Mouse (Mus musculus) layer of hippocampus, adult 11-12 months (tissue): Measurements from ENCODE around the gene Trappc6a.

Source experiments
- DNase-seq: peaks from one replicate; pipeline ENCODE4 v3.0.0; 2022; ENCODE audit warnings: low spot score

The Trappc6a gene

DNA sequence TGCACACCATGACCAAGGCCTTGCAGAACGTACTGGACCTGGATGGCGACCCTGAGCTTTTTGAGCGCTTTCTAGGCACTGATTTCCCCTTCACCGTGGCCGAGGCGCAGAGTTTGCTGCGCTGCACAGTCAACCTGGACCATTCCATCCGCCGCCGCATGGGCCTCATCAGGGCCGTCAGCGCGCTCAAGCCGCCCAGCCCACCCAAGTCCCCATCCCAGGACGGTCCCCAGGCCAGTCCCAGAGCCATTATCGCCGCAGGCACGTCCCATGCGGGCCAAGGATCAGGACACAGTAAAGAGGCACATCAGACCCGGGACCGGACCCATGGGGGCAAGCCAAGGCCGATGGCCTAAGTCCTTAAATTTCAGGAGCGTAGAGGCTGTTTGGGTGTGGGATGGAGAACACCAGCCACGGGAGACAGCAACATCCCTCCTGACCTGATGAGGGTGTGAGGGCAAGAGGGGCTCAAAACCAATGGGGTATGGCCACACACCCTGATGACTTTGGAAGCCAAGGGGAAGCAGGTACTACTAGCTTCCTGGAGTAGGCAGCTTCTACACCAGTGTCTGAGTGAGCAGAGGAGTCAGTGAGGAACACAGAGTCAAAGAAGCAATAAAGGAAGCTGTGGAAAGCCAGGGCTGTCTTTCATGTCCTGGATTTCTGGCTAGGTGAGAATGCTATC lies 16.4 kb downstream of the Trappc6a start:
- no peak for DNase-seq

DNA sequence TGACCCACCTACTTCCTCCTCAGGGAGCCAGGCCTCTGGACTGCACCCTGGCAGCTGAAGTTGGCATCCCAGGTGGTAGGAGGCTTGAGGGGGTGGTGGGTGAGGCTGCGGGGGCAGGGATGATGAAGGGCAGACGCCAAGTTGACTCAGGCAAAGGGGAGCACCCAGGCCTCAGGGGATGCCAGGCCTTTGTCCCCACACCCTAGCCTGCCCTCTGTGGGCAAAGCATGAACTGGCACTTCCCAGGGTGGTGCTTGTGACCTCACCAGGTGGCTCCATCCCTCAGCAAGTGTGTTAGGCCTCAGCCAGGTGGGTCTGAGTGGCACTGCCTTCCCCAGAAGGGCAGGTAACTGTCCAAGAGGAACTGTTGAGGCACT lies 16.9 kb downstream of the Trappc6a start:
- no peak for DNase-seq

DNA sequence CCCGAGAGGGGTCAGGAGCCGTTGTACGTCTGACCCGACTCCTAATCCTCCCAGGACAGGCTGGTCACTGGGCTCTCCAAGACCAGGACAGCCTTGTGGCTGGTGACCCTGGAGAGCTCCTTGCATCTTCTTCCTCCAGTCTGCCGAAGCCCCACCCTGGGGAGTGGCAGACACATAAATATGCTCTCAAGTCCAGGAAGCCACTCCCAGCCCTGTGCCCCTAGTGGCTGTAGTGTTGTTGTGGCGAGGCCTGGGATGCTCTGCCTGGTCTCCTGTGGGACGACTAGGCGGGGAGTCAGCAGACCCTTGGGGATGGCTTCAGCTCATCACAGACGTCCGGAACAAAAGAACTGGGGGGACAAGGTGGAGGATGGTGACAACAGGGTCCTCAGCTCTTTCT lies 22.9 kb downstream of the Trappc6a start:
- no peak for DNase-seq

DNA sequence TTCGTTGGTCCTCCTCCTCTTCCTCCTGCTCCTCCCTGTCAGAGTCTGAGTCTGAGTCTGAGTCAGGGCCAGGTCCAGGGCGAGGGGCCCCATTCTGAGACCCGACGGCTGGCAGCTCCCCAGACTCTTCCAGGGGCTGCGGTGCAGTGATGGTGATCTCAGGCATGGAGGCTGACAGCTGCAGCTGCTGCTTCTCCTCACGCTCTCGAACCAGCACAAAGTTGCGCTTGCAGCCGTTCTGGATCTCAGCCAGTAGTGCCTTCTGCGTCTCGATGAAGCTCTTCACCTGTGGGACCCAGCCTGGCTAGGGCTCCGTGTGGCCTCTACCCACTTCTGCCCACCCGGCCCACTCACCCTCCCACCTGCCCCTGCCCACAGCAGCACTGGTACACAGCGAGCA lies 24.0 kb downstream of the Trappc6a start:
- DNase-seq = no peak

DNA sequence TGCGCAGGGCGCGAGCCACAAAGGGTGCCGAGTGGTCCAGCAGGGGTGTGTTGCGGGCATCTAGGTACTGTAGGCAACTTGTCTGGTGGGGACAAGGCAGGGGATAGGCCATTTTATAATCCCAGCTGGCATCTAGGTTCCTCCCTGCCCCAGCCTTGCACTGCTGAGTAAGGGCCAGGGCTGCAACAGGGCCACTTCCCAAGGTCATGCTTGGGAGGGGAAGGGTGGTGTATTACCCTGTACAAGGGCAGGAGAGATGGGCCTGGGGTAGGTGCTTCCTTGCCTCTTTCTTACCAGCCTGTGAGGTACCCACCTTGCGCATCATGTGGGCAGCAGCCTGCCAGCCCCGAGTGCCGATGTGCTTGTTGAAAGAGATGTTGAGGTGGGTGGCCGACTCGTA lies 26.5 kb downstream of the Trappc6a start:
- no peak for DNase-seq

DNA sequence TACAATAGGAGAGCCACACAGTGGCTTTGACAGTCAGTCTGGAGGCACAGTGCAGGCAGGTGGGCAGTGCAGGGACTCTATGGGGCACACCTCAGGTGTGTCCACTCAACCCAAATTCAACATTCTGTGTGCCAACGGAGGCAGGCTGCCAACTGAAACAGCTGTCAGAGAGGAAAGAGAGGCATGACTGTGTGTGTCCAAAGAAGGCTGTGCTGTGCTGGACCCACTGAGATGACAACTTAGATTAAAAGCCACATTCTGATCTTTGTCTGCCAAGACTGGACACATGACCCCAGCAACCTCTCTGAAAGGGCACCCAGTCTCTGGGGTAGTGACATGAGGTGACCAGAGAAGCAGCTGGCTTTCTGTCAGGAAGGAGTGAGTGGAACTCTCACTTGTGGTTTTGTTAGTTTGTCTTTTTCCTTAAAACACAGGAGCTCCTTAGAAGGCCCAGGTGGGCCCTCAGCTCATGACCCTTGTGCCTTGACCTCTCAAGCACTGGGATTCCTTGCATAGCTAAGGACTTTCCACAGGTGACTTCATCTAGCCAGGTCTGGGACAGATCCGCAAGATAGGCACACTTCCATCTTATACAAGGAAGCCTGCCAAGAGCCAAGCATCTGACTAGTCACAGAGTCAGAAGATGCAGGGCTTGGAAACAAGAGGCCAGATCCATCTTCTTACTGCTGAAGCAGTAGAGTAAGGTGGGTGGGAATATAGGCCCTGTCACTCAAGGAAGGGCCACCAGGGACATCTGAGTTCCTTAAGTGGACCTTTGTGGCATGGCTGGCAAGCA lies 32.8 kb downstream of the Trappc6a start:
- no peak for DNase-seq

DNA sequence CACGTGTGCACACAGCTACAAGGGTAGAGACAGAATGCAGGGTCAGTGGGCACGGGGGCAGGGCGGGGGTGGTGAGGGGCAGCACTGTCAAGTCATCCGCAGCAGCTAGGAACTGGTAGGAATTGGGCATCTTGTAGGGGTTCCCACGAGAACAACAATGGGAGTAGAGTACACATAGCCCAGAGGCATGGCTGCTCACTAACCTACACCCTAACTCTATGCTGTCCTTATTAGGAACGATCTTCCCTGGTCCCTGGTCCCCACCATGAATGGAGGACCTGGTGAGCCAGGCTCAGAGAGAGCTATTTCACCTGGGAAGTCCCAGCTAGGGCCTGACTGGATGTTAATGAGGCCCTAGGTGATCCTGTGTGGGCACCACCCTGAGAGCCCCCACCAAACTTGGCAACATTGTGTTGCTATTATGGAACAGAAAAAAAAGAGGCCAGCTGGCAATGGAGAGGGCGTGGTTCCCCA lies 33.5 kb downstream of the Trappc6a start:
- DNase-seq = no peak

DNA sequence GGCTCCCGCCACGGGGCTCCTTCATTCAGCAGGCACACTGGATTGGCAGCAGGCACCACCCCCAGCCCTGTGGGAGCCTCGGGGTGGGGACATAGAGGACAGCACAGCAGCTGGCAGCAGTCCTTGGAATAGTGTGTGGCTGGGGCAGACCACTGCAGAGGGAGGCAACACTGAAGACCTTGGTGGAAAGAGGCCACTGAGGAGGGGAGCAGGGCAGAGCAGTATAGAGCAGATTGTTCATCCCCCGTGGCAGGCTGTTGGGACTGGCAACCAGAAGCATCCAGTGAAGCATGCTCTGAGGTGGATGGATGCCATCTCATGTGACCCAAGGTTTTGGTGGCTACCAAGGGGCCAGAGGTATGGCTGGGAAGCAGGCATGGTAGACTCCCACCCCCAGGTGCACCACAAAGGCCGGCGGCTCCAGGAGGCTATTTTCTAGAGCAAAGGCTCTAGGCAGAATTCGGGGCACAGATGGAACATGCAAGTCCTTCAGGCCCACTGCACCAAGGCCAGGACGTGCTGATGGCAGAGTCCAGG lies 34.0 kb downstream of the Trappc6a start:
- DNase-seq = peak; percentile 43

DNA sequence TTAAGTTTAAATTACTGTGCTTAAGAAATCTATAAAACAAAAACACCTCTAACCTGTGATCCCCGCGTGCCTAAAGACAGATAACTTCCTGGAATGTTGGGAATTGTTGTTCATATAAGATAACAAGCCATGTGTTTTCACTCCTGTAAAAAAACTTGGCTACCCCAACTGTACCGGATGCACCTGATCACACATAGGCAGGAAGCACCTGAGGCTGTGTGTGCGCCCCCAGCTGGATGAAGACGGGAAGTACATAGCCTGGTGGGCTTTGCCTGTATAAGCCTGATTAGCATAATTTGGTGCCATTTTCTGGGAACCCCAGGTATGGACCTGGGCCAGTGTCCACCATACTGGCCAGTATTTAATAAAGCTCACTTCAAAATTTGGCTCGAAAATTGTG lies 35.4 kb downstream of the Trappc6a start:
- DNase-seq = no peak

DNA sequence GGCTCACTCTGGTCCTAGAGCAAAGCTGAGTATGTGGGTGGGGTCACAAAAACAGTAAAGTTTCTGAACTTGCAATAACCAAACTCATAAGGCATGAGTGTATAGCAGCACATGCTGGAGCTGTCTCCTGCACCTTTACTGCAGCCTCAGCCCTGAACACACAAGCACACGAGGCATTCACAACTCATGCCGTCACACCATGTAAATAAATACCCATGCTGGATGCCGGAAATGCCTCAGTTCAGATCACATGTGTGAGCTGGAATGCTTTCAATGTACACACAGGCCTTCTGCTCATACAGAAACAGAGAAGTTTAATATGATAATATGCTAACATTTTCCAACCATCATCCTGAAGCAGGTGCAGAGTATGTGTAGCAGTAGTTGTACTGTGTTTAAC lies 37.8 kb downstream of the Trappc6a start:
- no peak for DNase-seq

DNA sequence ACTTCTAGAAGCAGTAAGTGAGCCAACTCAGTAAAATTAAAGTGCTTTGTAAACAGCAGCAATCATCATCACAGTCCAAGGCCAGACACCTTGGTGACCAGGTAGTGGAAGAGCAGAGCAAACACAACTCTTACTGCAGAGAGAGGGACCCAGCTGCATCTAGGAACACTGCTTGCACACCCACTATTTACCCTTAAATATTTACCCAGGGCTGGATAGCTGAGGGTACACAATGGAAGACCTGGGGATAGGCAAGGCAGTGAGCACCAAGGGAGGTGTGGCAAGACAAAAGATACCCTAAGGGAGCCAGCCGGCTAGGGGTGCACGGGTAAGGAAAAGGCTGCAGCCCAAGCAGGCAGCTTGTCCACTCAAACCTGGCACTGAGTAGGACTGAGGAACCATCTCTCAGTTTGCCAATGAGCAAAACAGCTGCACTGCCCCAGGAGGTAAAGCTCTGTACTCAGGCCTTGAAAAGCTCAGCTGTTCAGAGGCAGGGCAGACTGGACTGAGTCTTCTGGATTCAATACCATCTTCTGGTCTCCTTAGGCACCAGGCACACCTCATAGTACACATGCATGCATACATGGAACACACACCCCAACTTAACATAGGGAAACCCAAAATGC lies 39.3 kb downstream of the Trappc6a start:
- no peak for DNase-seq

DNA sequence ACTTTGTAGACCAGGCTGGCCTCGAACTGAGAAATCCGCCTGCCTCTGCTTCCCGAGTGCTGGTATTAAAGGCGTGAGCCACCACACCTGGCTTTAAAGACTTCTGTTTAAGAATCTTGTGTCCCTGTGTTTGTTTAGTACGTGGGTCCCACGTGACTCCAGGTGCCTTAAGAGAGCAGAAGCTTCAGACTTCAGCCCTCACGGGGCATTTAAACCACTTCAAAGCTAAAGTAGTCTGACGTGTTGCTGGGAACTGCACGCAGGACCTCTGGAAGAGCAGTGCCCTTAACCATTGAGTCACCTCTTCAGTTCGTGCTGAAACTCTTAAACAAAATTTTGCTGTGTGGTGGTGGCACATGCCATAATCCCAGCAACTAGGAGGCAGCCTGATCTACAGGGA lies 41.2 kb downstream of the Trappc6a start:
- no peak for DNase-seq

DNA sequence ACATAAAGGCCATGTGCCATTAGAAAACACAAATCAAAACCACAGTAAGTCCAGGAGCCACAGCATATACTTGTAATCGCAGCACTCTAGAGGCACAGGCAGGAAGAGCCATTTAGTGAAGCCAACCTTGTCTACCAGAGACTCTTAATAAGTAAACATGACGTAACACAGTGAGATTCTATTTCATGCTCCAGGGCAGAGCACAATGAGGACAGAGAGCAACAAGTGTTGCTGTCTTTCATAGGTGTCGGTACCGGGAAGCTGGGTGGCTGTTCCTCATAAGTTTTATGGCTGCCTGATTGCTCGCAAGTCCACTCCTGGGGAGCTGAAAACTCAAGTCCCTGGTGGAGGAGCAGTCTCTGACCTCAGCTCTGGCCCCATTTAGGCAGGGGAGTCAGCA lies 43.4 kb downstream of the Trappc6a start:
- DNase-seq = no peak

DNA sequence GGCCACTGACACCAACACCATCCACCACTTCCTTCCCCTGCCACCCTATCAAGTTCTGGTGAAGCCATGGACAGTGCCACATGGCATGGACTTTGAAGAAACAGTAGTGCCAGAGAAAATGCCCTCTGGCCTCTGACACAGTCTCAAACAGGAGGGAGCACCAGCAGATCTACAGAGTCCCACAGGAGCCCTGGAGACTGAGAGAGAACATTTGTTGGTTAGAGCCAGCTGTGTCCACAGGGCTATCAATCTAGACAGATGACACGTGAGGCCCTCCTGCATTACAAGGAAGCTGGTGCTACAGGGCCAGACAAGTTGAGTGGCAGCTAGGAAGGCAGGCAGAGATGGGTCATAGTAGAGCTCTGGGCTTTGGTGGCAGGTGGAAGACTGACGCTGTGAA lies 44.2 kb downstream of the Trappc6a start:
- DNase-seq = no peak

DNA sequence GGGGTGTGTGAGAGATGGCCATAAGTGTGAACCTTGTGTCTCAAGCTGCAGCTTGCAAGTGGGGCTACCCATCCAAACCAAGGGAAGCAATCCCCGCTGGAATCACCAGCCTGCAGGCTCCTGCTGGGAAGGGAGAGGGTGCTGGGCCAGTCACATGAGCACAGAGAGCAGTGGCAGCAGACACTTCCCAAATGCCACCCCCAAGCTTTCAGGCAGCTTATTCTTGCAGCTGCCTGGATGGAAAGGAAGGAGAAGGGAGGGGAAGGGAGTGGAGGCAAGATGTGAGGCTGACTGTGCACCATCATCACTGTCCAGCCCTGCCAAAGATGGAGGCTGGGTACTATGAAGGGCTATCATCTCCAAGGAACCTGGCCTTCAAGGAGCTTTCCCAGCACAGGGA lies 46.0 kb downstream of the Trappc6a start:
- DNase-seq = peak; percentile 46

DNA sequence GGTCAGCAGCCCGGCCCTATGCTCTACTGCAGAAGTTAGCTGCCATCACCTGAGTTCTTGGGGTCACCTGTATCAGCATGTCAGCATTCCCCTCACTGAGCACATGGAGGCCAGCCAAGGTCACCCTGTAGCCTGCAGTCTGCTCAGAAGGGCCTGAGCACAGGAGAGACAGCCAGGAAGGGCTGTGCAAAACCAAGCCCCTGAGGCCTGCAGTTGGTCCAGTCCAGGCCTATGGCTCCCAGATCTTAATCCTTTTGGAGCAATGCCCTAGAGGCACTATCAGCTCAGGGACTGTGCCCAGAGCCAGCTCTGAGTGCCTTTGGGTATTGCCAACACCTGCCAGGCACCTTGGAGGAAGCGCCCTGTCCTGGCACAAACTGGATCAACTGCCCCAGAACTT lies 48.9 kb downstream of the Trappc6a start:
- no peak for DNase-seq

DNA sequence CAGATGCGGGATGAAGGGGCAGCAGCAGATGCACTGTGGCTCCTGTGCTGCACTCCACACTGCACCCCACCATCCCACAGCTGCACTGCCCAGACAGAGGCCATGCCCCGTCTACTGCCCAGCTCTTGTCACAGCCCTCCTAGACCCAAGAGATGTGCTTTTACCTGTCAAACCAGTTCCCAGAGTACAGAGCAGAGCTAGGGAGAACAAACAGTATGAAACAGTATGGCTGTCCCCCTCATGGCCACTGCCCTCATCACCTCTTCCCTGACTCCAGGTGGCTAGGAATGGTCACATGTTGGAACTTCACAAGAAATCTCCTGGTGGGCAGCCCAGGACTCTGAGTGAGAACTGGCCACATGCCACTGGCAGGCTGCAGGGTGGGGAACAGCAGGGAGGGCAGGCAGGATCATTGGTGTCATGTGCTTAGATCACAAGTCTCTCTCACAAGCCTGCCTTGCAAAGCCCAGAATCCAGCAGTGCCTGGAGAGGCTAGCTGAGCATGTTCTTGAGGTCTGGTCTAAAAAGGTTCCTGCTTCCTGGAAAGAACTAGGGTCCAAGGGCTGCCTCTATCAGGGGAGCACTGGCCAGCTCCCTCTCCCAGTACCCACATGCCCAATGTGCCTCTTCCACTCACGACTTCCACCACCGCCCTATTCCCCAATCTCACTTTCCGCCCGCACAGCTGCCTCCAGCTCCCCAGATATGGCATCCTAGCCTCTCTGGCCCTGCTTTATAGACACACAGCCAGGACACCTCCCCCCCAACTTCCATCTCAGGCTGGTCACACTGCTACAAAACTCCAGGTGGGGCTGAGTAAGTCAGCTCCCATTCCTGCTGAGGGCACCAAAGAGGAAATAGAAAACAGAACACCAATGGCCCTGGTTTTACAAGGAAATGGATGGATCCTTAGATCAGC lies 50.0 kb downstream of the Trappc6a start:
- no peak for DNase-seq

DNA sequence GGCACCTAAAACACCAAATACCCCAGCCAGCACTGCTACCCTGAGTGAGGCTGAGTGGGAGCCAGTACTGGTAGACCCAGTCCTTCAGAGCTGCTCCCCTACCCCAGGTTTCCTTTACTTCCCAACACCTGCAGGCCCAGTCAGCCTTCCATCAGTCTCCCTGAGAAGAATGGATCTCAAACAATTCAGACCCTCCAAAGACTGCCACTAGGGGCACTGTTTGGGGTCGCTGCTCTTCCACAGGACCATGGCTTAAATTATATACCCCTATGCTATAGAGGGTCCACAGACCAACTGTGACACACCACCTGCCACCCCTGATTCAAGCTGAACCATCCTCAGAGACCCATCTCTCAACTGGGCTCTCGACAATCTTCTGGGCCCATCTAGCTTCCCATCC lies 50.8 kb downstream of the Trappc6a start:
- no peak for DNase-seq

DNA sequence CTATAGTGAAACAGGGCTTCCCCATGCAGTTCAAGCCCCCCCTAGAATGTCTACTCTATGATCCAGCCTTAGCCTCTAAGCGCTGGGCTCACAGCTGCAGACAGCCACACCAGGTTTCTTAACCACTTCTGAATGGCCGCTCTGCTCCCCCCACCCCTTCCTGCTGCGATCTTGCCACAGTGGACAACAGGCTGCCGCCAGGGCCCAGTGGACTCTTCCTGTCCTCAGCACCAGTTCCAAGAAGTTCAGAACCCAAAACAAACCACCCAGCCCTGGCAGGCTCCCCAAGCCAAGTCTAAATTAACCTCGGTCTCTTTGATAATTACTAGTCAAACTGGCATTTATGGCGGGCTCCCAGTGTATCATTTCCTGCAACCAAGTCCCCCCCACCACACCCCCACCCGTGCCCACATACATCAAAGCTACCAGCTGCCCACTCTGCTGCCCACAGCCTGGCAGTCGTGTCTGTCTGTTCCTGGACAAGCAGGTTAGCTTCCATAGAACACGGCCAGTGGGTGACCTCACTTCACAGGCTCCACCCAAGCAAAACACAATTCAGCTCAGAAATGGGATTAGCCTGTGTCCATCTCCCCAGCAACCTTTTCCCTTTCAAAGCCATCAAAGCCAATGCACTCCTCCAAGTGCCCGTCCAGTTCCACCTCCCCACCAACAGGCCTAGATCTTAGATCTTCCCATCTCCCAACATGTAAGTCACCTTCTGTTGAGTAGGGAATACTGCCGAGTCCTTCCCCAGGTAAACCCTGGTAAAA lies 52.5 kb downstream of the Trappc6a start:
- DNase-seq = no peak

DNA sequence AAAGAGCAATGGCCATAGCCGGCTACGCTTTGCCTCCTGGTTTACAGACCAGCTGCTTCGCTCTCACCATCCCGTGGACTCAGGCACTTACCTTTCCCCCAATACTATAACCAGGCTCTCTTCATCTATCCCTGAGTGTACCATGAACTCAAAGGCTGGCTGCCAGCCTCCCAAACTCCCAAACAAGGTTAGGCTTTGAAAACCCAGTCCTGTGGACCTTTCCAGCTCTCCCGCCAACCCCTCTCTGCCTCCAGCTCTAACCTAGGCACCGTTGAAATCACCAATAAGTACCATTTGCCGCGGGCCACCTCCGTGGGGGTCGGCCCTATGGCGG lies 53.2 kb downstream of the Trappc6a start:
- DNase-seq = no peak
